Mouse (Mus musculus) testis, adult 2 months (tissue): ENCODE data around the gene Sphk2.

Experiments
- CTCF ChIP-seq: fragments of 200-500 bp; IDR thresholded peaks from 2 replicates; pipeline ENCODE4 v1.5.1; 2012; ENCODE audit warnings: low read depth, mild to moderate bottlenecking, inconsistent platforms, low read length, moderate library complexity; ENCODE audit not compliant: control insufficient read depth, insufficient read depth, insufficient replicate concordance
- POLR2A ChIP-seq: fragments of 200-500 bp; IDR thresholded peaks from 2 replicates; pipeline ENCODE4 v1.6.1; 2012; ENCODE audit warnings: low read depth, mild to moderate bottlenecking, inconsistent platforms, low read length, moderate library complexity; ENCODE audit not compliant: control insufficient read depth

DNA sequence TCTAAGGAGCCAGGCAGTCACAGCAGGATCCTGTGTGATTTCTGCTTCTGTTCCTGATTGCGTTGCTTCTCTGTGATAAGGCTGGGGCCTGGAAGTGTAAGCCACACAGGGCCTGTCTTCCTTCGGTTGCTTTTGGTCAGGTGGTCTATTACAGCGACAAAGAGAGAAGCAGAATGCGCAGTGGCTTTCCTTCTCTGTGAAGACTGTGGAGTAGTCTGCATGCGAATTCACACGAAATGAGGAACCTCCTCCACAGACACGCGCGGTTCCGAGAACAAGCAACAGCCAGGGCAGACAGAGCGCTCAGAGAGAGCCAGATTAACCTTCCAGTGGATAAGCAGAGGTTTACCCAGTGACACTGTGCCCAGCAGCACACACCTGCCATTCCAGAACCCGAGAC lies 23.5 kb upstream of the Sphk2 start:
- TF ChIP-seq CTCF: no peak
- TF ChIP-seq POLR2A: no peak
